Mouse (Mus musculus) heart, embryonic 10.5 days (tissue): ENCODE measurements around the gene Chrdl2. TPM values are rescaled to one million over a fixed set of nuclear protein-coding genes. Genes with fewer than 3 reads are reported as not detected.
"Not testable (repeated sequence)": the region's sequence is repeated elsewhere in the genome, so short reads cannot be mapped to it uniquely, and the experiment has no call there.

Source experiments
- DNase-seq: peaks from one replicate; pipeline ENCODE4 v3.0.0-alpha.2; 2017; ENCODE audit warnings: low spot score
- H3K27ac ChIP-seq: fragments of 300-500 bp; sonication (generic); 2 replicates; pipeline ENCODE4 v1.5.1; 2016; ENCODE audit warnings: mild to moderate bottlenecking
- H3K27me3 ChIP-seq: fragments of 300-500 bp; sonication (generic); 2 replicates; pipeline ENCODE4 v1.6.1; 2016; ENCODE audit warnings: mild to moderate bottlenecking; ENCODE audit not compliant: poor library complexity, insufficient read depth, severe bottlenecking
- H3K36me3 ChIP-seq: fragments of 300-500 bp; sonication (generic); 2 replicates; pipeline ENCODE4 v1.6.1; 2016; ENCODE audit warnings: mild to moderate bottlenecking, moderate library complexity
- H3K4me1 ChIP-seq: fragments of 300-500 bp; sonication (generic); 2 replicates; pipeline ENCODE4 v1.6.1; 2016; ENCODE audit warnings: mild to moderate bottlenecking
- H3K4me3 ChIP-seq: fragments of 300-500 bp; sonication (generic); 2 replicates; pipeline ENCODE4 v1.5.1; 2016; ENCODE audit warnings: mild to moderate bottlenecking, moderate library complexity
- H3K9me3 ChIP-seq: fragments of 300-500 bp; sonication (generic); 2 replicates; pipeline ENCODE4 v1.6.1; 2016; ENCODE audit warnings: mild to moderate bottlenecking, moderate library complexity
- WGBS: fragments of 180-500 bp; shearing (Covaris S2); methylation state at CpG from one replicate; pipeline ENCODE4 v1.1.7; 2016; 5-methylcytosine and 5-hydroxymethylcytosine counted together
- polyA plus RNA-seq: library from polyadenylated mRNA; unstranded; fragments of >200 nt; fragmentation: Nextera tagmentation; extraction: Ambion mirVana; gene quantifications from 2 replicates; pipeline ENCODE4 v1.2.1, GENCODE M21; 2016

The Chrdl2 gene
- polyA plus RNA-seq, 1 experiment from 2014 or later: 0.65 TPM

DNA sequence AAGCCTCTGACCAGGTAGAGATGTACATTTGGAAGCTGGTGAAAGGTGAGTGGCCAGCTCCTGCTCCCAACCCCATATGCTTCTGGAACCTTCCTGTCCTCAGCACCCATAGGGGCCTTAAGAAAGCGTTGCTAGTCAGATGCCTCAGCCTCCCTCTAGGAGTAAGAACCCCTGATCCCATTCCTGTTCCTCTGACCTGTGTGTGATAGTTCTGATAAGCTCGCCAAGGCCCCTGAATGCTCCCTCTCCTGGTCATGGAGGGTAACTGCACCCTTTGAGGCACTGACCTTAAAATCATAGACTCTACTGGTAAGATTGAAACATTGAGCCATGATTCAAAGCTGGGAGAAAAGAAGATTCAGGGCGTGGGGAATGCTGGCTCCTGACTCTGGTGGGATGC is 23.3 kb downstream of the Chrdl2 start:
- WGBS: 35% methylated on average over 3 of the region's 3 CpGs
- Histone ChIP-seq H3K27me3 (peaks cover 29% of the 10 kb centered on the region; the same call in 1 of the 2 replicates), H3K4me3 (no peak overlapping the region), H3K27ac (no peak overlapping the region), H3K36me3 (no peaks in the 10 kb centered on the region), H3K4me1 (peaks cover 10% of the 10 kb centered on the region; the same call in 1 of the 2 replicates), H3K9me3 (no peaks in the 10 kb centered on the region)
- DNase-seq: no peak

DNA sequence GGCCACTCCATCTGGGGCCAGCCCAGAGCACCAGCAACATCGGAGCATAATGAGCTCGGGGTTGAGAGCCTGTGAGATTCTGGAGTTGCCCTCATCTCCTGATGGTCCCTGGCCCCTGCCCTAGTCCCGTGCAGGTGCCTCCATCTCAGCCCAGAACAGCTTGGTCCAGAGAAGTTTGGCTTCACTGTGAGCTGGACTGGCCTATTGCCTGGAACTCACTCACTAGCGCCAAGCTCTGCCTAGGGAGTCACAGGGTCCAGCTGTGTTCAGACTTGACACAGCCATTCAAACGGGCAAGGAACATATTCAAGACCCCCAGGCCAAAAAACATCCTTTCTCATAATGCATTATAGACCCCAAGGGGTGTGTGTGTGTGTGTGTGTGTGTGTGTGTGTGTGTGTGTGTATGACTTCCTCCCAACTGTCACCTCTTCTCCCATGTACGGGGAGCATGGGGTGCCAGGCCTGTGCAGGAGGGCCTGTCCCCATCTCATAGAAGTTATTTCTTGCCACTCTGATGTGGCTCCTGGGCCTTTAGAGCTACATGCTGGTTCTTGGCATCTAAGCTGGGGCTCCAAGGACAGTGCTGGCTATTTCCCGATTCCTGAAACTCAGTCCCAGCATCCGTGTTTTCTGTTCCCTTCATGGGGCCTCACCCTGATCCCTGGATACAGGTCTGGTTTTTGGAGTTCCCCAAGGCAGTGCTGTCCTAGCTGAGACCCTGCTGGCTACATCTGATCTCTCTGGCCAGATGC is 25.2 kb downstream of the Chrdl2 start:
- H3K27ac ChIP-seq: no peak overlapping the region
- no peaks in the 10 kb centered on the region for H3K9me3 ChIP-seq
- WGBS: 82% methylated on average over 8 of the region's 8 CpGs
- H3K4me1 ChIP-seq: peaks cover 19% of the 10 kb centered on the region
- H3K4me3 ChIP-seq: no peak overlapping the region
- peaks cover 14% of the 10 kb centered on the region; the same call in 1 of the 2 replicates for H3K27me3 ChIP-seq
- DNase-seq: no peak
- H3K36me3 ChIP-seq: no peaks in the 10 kb centered on the region

DNA sequence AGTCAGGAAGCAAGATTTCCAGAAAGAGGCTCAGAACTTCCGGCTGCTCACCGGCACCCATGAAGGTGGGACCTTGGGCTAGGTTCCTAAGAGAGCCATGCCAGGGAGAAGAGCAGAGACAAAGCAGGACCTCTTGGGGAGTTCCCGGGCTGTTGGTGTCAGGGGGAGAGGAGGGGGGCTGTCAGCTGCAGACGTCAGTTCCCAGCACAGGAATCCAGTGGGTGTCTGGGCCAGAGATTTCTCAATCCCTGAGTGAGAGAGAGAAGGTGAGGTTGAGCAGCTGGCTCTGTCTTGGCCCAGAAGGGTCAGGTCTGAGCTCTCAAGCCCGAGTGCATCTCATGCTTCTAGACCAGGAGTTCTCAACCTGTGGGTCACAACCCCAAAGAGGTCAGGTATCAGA is 27.7 kb downstream of the Chrdl2 start:
- DNase-seq: no peak
- H3K27me3 ChIP-seq: peaks cover 12% of the 10 kb centered on the region; the same call in 1 of the 2 replicates
- peaks cover 9% of the 10 kb centered on the region; the same call in 1 of the 2 replicates for H3K4me1 ChIP-seq
- H3K4me3 ChIP-seq: no peak overlapping the region
- H3K36me3 ChIP-seq: no peaks in the 10 kb centered on the region
- 55% methylated on average over 5 of the region's 5 CpGs for WGBS
- no peak overlapping the region for H3K27ac ChIP-seq
- no peaks in the 10 kb centered on the region for H3K9me3 ChIP-seq

DNA sequence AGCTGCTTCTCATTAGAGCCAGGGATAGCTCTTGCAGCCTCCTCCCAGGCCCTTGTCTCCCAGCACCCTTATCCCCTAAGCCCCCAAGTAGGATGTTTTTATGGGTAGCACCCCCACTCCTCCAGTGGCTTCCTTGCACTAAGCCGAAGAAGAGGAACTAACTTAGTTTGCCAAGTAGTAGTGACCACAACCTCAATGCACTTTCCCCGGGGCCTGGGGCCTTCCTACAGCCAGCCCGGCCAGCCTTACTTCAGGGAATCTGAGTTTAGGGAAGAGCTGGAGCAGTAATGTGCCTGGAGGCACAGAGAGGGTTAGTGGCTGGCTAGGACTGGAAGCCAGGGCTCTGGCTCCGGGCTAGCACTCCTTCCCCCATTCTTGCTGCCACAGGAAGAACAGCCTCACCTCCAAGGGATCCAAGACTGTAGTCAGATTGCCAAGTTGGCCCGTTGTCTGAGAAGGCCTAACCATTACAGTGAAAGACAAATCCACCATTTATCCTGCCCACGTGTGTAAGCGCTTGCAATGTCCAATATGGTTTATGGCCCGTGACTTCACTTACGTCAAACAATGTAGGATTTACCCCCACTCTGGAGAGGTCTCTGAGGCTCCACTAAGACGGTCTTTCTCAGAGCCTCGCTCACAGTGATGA is 29.0 kb downstream of the Chrdl2 start:
- Histone ChIP-seq H3K36me3 (no peaks in the 10 kb centered on the region), H3K9me3 (no peaks in the 10 kb centered on the region), H3K27ac (no peak overlapping the region), H3K4me3 (no peak overlapping the region), H3K4me1 (peaks cover 9% of the 10 kb centered on the region; the same call in 1 of the 2 replicates), H3K27me3 (peaks cover 11% of the 10 kb centered on the region; the same call in 1 of the 2 replicates)
- DNase-seq: no peak
- whole genome bisulfite sequencing: 80% methylated on average over 11 of the region's 11 CpGs

DNA sequence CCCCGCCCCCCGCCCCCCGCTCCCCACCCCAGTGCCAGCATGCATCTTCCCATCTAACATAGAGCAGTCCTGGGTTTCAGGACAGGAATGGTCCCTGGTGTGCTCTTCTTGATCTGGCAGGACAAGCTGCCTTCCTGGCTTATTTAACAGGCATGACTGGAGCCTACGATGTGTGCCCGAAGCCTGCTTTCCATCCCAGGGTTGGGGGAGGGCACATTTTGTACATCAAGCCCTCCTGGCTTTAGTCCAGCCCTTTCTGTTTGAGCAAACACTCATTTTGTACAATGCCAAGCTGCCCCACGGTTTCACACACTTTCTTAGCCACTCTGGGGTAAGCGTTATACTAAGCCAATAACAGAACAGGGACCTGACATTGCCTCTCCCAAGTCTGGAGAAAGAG is 30.1 kb downstream of the Chrdl2 start:
- Histone ChIP-seq H3K27me3 (peaks cover 13% of the 10 kb centered on the region; the same call in 1 of the 2 replicates), H3K4me1 (peaks cover 9% of the 10 kb centered on the region; the same call in 1 of the 2 replicates), H3K36me3 (no peaks in the 10 kb centered on the region), H3K4me3 (no peak overlapping the region), H3K27ac (no peak overlapping the region), H3K9me3 (no peaks in the 10 kb centered on the region)
- no peak for DNase-seq
- WGBS: 82% methylated on average over 7 of the region's 7 CpGs

- H3K4me3 ChIP-seq: no peak overlapping the region
- peaks cover 17% of the 10 kb centered on the region; the same call in 1 of the 2 replicates for H3K27me3 ChIP-seq
- no peak for DNase-seq
- 76% methylated on average over 3 of the region's 3 CpGs for WGBS
- H3K36me3 ChIP-seq: no peaks in the 10 kb centered on the region
- peaks cover 9% of the 10 kb centered on the region; the same call in 1 of the 2 replicates for H3K4me1 ChIP-seq
- H3K9me3 ChIP-seq: no peaks in the 10 kb centered on the region
- no peak overlapping the region for H3K27ac ChIP-seq
Observed at GRCm38 (mm10) chr7:100036495-100036894, 30.5 kb downstream of the Chrdl2 start.

DNA sequence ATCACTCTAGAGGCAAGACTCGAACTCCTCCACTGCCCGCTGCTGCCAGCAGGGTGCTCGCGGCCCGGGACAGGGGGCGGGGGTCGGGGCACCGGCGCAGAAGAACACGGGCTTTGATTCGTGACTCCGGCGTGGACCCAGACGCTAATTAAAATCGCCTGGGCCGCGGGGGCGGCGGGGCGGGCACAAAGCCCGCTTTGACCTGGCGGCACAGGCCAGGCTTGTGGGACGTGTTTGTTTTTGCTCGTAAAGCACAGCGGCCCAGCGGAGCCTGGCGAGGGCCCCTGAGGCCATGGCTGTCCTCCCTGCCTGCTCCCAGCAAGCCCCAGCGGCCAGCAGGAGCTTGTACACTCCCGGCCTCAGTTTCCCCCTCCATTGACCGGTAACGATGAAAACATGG is 36.1 kb downstream of the Chrdl2 start:
- no peak for DNase-seq
- Histone ChIP-seq H3K4me3 (peak overlapping the region; percentile 45), H3K4me1 (peaks cover 24% of the 10 kb centered on the region), H3K36me3 (no peaks in the 10 kb centered on the region), H3K27me3 (peaks cover 42% of the 10 kb centered on the region), H3K27ac (peak overlapping the region; percentile 18; the same call in 1 of the 2 replicates), H3K9me3 (no peaks in the 10 kb centered on the region)
- WGBS: 13% methylated on average over 31 of the region's 31 CpGs

- Histone ChIP-seq H3K4me3 (no peak overlapping the region), H3K27ac (no peak overlapping the region), H3K4me1 (peaks cover 24% of the 10 kb centered on the region), H3K9me3 (no peaks in the 10 kb centered on the region), H3K27me3 (peaks cover 46% of the 10 kb centered on the region), H3K36me3 (no peaks in the 10 kb centered on the region)
- WGBS: 87% methylated on average over 5 of the region's 5 CpGs
- no peak for DNase-seq
Observed at GRCm38 (mm10) chr7:100043096-100043495, 37.1 kb downstream of the Chrdl2 start.

DNA sequence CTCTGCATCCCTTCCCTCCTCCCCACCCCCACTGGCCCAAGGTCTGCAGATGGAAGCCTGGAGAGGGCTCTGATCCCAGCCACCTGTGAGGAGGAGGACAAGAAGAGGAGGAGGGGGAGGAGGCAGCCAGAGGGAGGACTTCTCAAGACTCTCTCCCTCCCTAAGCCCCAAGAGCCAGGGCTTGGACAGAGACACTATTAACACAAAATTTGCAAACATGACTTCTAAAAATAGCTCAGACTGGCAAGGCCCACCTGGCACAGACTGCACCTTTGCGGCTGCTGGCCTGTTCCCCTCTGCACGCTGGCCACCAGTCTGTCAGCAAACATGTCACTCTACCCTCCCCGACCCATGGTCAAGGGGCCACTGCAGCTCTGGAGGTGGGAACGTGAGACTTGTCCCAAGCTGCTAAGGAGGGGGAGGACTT is 37.6 kb downstream of the Chrdl2 start:
- no peaks in the 10 kb centered on the region for H3K36me3 ChIP-seq
- DNase-seq: no peak
- H3K27me3 ChIP-seq: peaks cover 46% of the 10 kb centered on the region
- H3K4me3 ChIP-seq: no peak overlapping the region
- H3K4me1 ChIP-seq: peaks cover 24% of the 10 kb centered on the region
- WGBS: 24% methylated on average over 4 of the region's 4 CpGs
- no peak overlapping the region for H3K27ac ChIP-seq
- no peaks in the 10 kb centered on the region for H3K9me3 ChIP-seq

- H3K27ac ChIP-seq: no peak overlapping the region
- peaks cover 39% of the 10 kb centered on the region for H3K27me3 ChIP-seq
- no peaks in the 10 kb centered on the region for H3K9me3 ChIP-seq
- WGBS: 74% methylated on average over 2 of the region's 2 CpGs
- DNase-seq: no peak
- no peak overlapping the region for H3K4me3 ChIP-seq
- peaks cover 24% of the 10 kb centered on the region for H3K4me1 ChIP-seq
- no peaks in the 10 kb centered on the region for H3K36me3 ChIP-seq
Observed at GRCm38 (mm10) chr7:100046486-100046885, 40.5 kb downstream of the Chrdl2 start.

- H3K4me1 ChIP-seq: no peaks in the 10 kb centered on the region
- H3K27ac ChIP-seq: no peak overlapping the region
- no peaks in the 10 kb centered on the region for H3K9me3 ChIP-seq
- H3K27me3 ChIP-seq: 0 out of 2 replicates have a peak, but pooled peaks cover 7% of the 10 kb centered on the region
- 67% methylated on average over 4 of the region's 4 CpGs for WGBS
- H3K36me3 ChIP-seq: no peaks in the 10 kb centered on the region
- no peak for DNase-seq
- no peak overlapping the region for H3K4me3 ChIP-seq
Observed at GRCm38 (mm10) chr7:100051904-100052303, 45.9 kb downstream of the Chrdl2 start.

DNA sequence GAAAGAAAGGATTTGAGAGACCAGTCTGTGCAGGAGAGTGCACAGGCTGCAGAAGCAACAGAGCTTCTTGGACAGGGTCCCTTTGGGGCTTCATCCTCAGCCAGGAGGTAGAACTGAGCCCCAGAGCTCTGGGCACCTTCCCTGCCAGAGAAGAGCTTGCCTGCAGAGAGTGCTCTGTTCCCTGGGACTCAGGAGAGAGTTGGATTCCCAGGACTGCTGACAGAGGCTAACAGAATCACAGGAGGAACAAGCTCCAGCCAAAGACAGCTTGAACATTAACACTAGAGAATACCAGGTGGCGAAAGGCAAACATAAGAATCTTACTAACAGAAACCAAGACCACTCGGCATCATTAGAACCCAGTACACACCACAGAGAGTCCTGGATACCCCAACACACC is 47.0 kb downstream of the Chrdl2 start:
- H3K9me3 ChIP-seq, H3K4me1 ChIP-seq, H3K4me3 ChIP-seq, H3K27me3 ChIP-seq, H3K36me3 ChIP-seq, DNase-seq, H3K27ac ChIP-seq: not testable (repeated sequence)
- 87% methylated on average over 2 of the region's 2 CpGs for WGBS

DNA sequence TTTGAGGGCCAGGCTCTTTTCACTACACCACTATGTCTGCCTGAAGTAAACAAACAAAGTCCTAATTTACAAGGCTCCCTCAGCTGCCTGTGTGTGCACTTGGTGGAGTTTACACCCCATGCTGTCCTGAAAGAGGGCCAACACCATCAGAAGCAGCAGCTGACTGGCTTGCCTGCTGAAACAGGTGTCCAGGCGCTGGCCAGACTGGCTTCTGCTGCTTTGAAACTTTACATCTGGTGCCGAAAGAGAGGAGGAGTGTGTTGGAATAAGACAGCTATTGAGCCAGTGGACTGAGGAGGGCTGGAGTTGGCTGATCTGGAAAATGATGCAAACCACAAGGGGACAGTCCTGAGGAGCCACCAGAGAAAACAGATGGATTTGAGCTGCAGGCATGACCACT is 68.0 kb downstream of the Chrdl2 start:
- Histone ChIP-seq H3K4me1 (peaks cover 8% of the 10 kb centered on the region; the same call in 1 of the 2 replicates), H3K9me3 (no peaks in the 10 kb centered on the region), H3K36me3 (0 out of 2 replicates have a peak, but pooled peaks cover under 1% of the 10 kb centered on the region), H3K27ac (no peak overlapping the region), H3K27me3 (no peaks in the 10 kb centered on the region), H3K4me3 (no peak overlapping the region)
- WGBS: 77% methylated on average over 2 of the region's 2 CpGs
- DNase-seq: no peak
